Mouse (Mus musculus) limb, embryonic 15.5 days (tissue): ENCODE measurements around the gene Hdhd3. TPM values are rescaled to one million over a fixed set of nuclear protein-coding genes. Genes with fewer than 3 reads are reported as not detected.

Experiments used
- ATAC-seq: fragments of 200-750 bp; cut with Nextera tagmentation; 2 replicates; pipeline ENCODE4 v1.8.0; 2017; ENCODE audit warnings: low read depth, moderate TSS enrichment; ENCODE audit not compliant: insufficient number of reproducible peaks, low FRiP score, low TSS enrichment
- H3K27ac ChIP-seq: fragments of 300-500 bp; sonication (generic); 2 replicates; pipeline ENCODE4 v1.5.1; 2015; ENCODE audit warnings: moderate library complexity, mild to moderate bottlenecking, inconsistent platforms
- H3K27me3 ChIP-seq: fragments of 300-500 bp; sonication (generic); 2 replicates; pipeline ENCODE4 v1.6.1; 2015; ENCODE audit warnings: inconsistent platforms
- H3K36me3 ChIP-seq: fragments of 300-500 bp; sonication (generic); 2 replicates; pipeline ENCODE4 v1.6.1; 2015; ENCODE audit warnings: inconsistent platforms
- H3K4me1 ChIP-seq: fragments of 300-500 bp; sonication (generic); 2 replicates; pipeline ENCODE4 v1.6.1; 2015; ENCODE audit warnings: inconsistent platforms
- H3K4me2 ChIP-seq: fragments of 300-500 bp; sonication (generic); 2 replicates; pipeline ENCODE4 v1.6.1; 2015; ENCODE audit warnings: mild to moderate bottlenecking, inconsistent platforms
- H3K4me3 ChIP-seq: fragments of 300-500 bp; sonication (generic); 2 replicates; pipeline ENCODE4 v1.5.1; 2015; ENCODE audit warnings: mild to moderate bottlenecking, inconsistent platforms
- H3K9ac ChIP-seq: fragments of 300-500 bp; sonication (generic); 2 replicates; pipeline ENCODE4 v1.6.1; 2015; ENCODE audit warnings: inconsistent platforms
- H3K9me3 ChIP-seq: fragments of 300-500 bp; sonication (generic); 2 replicates; pipeline ENCODE4 v1.6.1; 2016; ENCODE audit warnings: inconsistent platforms
- WGBS: fragments of 180-500 bp; shearing (Covaris S2); methylation state at CpG from one replicate; pipeline ENCODE4 v1.1.7; 2015; 5-methylcytosine and 5-hydroxymethylcytosine counted together
- polyA plus RNA-seq: library from polyadenylated mRNA; unstranded; fragments of >200 nt; fragmentation: Nextera tagmentation; extraction: Ambion mirVana; gene quantifications from 2 replicates; pipeline ENCODE4 v1.2.1, GENCODE M21; 2015

Hdhd3 gene
- polyA plus RNA-seq, 1 experiment from 2014 or later: 13.9 TPM

DNA sequence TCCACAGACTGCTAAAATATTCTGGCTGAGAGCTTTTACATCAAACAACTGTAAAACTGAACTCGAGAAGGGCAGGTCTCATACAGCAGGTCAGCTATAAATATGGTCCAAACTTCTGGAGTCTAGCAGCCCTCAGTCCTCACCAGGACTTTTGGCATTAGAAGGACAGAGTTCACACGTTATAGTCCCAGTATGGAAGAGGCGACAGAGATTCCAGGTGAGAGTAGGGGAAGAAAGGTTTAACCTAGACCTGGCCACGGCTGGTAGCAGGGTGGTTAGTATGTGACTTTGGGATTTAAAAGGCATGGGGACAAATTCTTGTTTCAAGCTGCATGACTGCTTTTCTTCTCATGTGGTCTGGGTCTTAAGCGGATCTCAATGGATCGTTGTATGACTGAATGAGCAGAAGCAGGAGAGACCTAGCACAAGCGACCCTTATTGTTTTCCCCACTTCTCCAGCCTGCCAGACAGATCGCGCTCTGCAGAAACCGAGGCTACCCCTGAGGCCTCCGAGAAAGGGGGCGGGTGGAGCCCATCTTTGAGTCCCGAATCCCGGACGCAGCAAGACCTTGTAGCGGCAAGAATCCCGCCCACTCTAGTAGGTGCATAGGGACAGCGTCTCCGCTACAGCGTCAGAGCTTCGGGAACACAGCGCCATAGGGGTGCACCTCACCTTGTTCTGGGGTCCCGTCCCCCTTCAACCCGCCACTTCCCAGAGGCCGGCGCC is 16.0 kb upstream of the Hdhd3 start:
- under 1% methylated on average over 26 of the region's 26 CpGs for WGBS
- peak overlapping the region; percentile 80 for H3K4me3 ChIP-seq
- peaks cover 9% of the 10 kb centered on the region for H3K36me3 ChIP-seq
- H3K27me3 ChIP-seq: no peaks in the 10 kb centered on the region
- ATAC-seq: peak; percentile 76
- no peaks in the 10 kb centered on the region for H3K9me3 ChIP-seq
- peaks cover 49% of the 10 kb centered on the region for H3K4me1 ChIP-seq
- peak overlapping the region; percentile 65 for H3K4me2 ChIP-seq
- H3K9ac ChIP-seq: peak overlapping the region; percentile 79
- H3K27ac ChIP-seq: peak overlapping the region; percentile 91

DNA sequence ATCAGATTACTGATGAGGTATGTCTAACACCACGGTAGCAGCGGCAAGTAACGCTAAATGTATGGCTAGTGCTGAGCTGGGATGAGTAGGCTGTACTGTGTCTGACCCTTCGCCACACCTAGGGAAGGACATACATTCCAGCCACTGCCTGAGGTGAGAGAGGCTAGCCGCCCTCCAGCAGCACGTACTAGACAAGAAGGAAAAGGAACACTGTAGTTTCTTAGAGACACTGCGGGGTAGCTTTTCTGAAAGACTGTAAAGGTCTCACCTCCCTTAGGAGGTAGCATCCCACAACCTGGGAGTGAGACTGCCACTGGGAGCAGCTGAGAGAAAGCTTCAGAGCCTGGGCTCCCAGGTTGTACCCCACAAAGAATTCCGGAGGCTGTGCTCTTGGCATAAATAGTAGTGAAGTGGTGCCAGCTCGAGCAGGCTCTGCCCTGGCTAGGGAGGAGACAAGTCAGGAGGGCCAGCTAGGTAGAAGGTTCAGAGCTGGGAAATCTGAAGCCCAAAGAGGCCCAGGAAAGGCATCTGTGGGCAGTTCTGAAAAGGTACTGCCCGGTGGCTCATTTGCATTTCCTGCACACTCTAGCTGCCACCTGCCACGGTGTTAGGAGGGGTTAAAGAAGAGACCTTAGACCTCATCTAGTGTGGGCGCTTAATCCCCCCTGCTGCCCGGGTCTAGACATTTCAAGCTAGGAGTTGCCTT is 15.3 kb upstream of the Hdhd3 start:
- Histone ChIP-seq H3K4me3 (peak overlapping the region; percentile 80), H3K27me3 (no peaks in the 10 kb centered on the region), H3K36me3 (peaks cover 15% of the 10 kb centered on the region), H3K4me1 (peaks cover 42% of the 10 kb centered on the region), H3K9me3 (no peaks in the 10 kb centered on the region), H3K9ac (peak overlapping the region; percentile 79), H3K4me2 (peak overlapping the region; percentile 65), H3K27ac (peak overlapping the region; percentile 91)
- 42% methylated on average over 13 of the region's 13 CpGs for WGBS
- ATAC-seq: no peak

DNA sequence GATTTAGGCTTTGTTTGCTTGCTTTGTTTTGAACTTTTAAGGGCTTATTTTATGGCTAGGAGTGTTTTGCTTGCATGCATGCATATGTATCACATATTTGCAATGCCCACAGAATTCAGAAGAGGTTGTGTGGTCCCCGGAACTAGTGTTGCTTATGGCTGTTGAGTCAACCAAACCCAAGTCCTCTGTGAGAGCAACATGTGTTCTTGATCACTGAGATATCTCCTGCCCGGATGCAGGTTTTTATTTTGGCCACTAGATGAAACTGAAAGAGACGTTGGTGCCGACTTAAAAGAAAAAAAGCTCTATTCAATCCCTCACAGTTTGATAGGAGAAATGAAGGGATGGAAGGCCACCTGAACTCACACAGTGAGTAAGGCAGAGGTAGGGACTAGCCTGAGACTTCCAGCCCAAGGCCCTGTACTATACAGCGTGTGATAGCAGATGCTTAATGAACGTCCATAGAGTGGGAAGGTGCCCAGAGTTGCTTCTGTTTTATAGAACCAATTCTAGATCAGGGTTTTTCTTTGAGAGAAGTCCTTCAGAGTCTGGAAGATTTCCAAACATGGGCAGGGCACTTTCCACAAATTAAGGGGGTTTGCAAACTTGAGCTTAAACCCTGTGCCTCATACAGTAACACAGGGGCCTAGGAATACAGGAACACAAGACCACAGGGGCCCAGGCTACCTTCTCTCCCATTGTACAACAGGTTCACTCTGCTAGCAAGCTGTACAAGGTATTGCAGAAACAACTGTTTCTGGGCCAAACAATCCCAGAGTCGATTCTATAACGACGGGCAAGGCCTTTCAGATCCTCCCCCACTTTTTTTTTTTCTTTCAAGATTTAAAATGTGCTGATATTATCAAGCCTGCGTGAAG is 14.5 kb upstream of the Hdhd3 start:
- H3K4me1 ChIP-seq: peaks cover 39% of the 10 kb centered on the region
- H3K4me3 ChIP-seq: peak overlapping the region; percentile 80
- H3K27ac ChIP-seq: peak overlapping the region; percentile 91
- peaks cover 17% of the 10 kb centered on the region for H3K36me3 ChIP-seq
- no peak overlapping the region for H3K9ac ChIP-seq
- no peak for ATAC-seq
- WGBS: 50% methylated on average over 10 of the region's 10 CpGs
- H3K4me2 ChIP-seq: peak overlapping the region; percentile 65
- no peaks in the 10 kb centered on the region for H3K9me3 ChIP-seq
- no peaks in the 10 kb centered on the region for H3K27me3 ChIP-seq

DNA sequence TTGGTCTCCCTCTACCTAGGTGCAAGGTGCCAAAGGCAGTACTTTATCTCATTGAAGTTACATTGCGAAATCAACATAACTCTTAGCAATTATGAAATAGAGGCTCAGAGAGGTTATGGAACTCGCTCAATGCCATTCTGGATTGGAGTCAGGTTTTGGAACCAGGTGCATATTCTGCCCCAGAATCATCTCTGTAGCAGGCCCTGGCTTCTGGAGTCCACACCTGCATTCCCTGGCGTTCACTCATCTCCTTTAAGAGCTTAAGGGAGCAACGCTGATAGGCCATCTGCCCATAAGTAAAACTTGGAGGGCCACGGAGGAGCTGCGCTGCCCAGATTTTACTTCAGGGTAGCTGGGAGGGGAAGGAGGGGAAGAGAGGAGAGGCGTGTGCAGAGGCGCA is 13.8 kb upstream of the Hdhd3 start:
- H3K4me1 ChIP-seq: peaks cover 39% of the 10 kb centered on the region
- ATAC-seq: no peak
- 76% methylated on average over 8 of the region's 8 CpGs for WGBS
- peak overlapping the region; percentile 74 for H3K27ac ChIP-seq
- H3K9me3 ChIP-seq: no peaks in the 10 kb centered on the region
- 0 out of 2 replicates have a peak overlapping the region, but pooled peaks have one; percentile 7 for H3K4me2 ChIP-seq
- H3K27me3 ChIP-seq: no peaks in the 10 kb centered on the region
- no peak overlapping the region for H3K4me3 ChIP-seq
- no peak overlapping the region for H3K9ac ChIP-seq
- H3K36me3 ChIP-seq: peaks cover 22% of the 10 kb centered on the region

DNA sequence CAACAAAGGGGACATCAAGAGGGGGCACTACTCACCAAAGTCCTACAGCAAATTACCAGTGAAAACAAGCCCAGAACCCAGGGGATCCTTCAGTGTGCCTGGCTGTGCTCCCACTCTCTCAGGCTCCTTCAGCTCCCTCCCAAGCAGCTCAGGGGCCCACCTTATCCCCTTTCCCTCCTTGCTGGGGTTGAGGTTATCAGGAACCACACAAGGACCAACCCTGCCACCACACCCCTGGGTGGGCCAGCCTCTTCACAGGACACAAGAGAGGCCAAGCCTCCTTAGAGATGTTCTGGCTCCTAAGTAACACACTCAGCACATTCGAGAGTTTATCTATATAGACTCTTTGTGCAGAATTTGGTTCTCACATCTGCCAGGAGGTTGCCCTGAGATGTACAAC is 13.3 kb upstream of the Hdhd3 start:
- Histone ChIP-seq H3K9ac (no peak overlapping the region), H3K27ac (peak overlapping the region; percentile 74), H3K36me3 (peaks cover 26% of the 10 kb centered on the region), H3K4me2 (no peak overlapping the region), H3K4me1 (peaks cover 39% of the 10 kb centered on the region), H3K9me3 (no peaks in the 10 kb centered on the region), H3K4me3 (no peak overlapping the region), H3K27me3 (no peaks in the 10 kb centered on the region)
- ATAC-seq: no peak
- 86% methylated on average over 1 of the region's 1 CpGs for WGBS

DNA sequence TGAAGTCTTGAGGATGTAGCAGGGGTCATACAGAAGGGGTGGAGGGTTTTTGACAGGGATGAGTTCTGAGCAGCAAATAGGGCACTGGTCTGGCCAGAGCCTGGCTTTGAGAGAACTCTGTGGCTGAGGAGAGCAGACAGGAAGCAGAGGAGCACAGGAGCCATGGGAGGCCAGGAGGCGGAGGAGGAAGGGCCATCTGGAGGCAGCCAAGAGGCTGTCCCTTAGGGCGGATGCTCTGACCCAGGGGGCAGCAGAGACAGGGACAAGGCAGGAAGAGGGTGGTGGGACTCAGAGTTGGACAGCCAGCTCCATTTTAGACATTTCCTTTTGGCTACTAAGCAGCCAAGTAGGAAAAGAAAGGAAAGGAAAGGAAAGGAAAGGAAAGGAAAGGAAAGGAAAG is 12.8 kb upstream of the Hdhd3 start:
- no peaks in the 10 kb centered on the region for H3K9me3 ChIP-seq
- H3K4me3 ChIP-seq: no peak overlapping the region
- no peak overlapping the region for H3K9ac ChIP-seq
- H3K4me2 ChIP-seq: no peak overlapping the region
- WGBS: 26% methylated on average over 2 of the region's 2 CpGs
- ATAC-seq: no peak
- H3K27me3 ChIP-seq: no peaks in the 10 kb centered on the region
- peaks cover 39% of the 10 kb centered on the region for H3K4me1 ChIP-seq
- no peak overlapping the region; the same call in 1 of the 2 replicates for H3K27ac ChIP-seq
- H3K36me3 ChIP-seq: peaks cover 31% of the 10 kb centered on the region

DNA sequence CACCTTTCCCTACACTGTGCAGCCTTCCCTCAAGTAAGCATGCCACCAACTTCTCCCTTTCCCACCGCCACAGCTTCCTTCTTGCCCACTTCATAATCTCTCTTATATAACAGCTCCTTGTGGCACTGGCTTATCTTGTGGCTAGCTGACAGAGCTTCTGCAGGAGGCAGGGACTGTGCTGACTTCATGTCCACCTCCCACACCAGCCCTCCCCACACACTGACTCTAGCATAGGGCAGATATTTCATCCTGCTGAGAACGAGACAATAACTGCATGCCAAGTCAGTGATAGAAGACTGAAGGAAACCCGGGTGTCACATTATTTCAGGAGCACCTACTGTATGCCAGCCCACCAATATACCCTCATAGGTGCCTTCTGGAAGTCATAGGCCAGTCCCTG is 12.2 kb upstream of the Hdhd3 start:
- H3K4me1 ChIP-seq: peaks cover 39% of the 10 kb centered on the region
- H3K9ac ChIP-seq: no peak overlapping the region
- H3K36me3 ChIP-seq: peaks cover 37% of the 10 kb centered on the region
- no peak for ATAC-seq
- H3K27ac ChIP-seq: no peak overlapping the region; the same call in 1 of the 2 replicates
- WGBS: 74% methylated on average over 3 of the region's 3 CpGs
- H3K4me2 ChIP-seq: no peak overlapping the region
- H3K27me3 ChIP-seq: no peaks in the 10 kb centered on the region
- H3K4me3 ChIP-seq: no peak overlapping the region
- H3K9me3 ChIP-seq: no peaks in the 10 kb centered on the region

DNA sequence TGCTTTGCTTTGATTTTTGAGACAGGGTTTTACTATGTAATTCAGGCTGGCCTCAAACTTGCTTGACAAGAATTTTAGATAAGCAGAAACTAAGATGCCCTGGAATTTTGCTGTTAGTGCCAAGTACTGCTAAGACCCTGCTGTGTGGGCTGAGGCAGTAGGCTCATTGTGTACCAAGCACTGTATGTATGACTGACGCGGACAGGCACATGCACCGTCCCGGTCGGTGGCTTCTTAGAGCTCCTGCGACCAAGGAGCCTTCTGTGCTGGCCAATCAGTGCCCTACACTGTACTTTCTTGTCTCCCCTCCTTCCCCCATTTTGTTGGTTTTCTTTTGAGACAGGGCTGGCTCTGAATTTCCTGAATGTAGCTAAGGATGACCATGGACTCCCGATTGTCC is 11.7 kb upstream of the Hdhd3 start:
- no peak overlapping the region for H3K27ac ChIP-seq
- H3K4me2 ChIP-seq: no peak overlapping the region
- H3K9me3 ChIP-seq: no peaks in the 10 kb centered on the region
- WGBS: 80% methylated on average over 7 of the region's 7 CpGs
- peaks cover 42% of the 10 kb centered on the region for H3K36me3 ChIP-seq
- no peak for ATAC-seq
- H3K4me1 ChIP-seq: peaks cover 39% of the 10 kb centered on the region
- H3K27me3 ChIP-seq: no peaks in the 10 kb centered on the region
- no peak overlapping the region for H3K9ac ChIP-seq
- H3K4me3 ChIP-seq: no peak overlapping the region

DNA sequence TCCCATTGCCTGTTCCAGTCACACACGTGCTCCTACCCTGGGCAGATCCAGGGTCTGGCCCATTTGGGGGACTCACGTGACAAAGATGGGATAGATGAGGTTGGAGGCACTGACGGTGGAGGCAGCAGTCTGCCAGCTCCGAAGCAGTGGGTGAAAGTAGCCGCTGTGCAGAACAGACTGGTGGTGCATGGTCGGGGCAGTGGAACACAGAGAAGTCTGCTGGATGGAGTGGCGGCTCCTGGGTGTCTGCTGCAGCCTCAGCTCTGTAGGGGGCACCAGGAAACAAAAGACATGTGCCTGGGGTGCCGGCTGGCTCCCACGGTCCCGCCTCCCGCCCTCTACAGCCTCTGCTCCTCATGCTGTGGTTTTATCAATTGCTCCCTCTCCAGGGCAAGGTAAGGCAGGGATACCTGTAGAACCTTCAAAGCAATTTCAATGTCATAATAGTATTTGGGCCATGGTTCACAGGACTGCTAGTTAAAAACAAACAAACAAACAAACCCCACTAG is 10.8 kb upstream of the Hdhd3 start:
- no peaks in the 10 kb centered on the region for H3K27me3 ChIP-seq
- no peak for ATAC-seq
- peaks cover 52% of the 10 kb centered on the region for H3K36me3 ChIP-seq
- H3K4me3 ChIP-seq: no peak overlapping the region
- WGBS: 47% methylated on average over 11 of the region's 11 CpGs
- no peaks in the 10 kb centered on the region for H3K9me3 ChIP-seq
- no peak overlapping the region for H3K4me2 ChIP-seq
- H3K4me1 ChIP-seq: peaks cover 37% of the 10 kb centered on the region
- no peak overlapping the region for H3K27ac ChIP-seq
- H3K9ac ChIP-seq: no peak overlapping the region

DNA sequence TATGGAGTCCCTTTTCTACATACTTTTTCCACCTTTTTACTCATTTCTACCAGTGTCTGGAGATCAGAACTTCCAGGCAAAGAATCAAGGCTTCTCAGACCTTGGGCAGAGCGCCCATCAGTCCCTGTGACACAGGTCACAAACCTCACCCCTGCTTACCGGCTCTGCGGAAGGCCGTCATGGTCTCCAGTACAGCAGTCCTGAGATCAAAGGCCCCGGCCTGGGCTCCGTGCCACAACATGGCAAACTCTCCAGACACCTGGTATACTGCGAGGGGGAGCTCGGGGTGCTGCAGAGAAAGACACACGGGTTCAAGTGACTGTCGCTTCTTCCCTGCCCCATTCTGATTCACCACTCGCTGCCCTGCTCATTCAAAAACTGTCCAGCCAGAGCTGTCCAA is 6.7 kb upstream of the Hdhd3 start:
- 87% methylated on average over 11 of the region's 11 CpGs for WGBS
- H3K4me1 ChIP-seq: peaks cover under 1% of the 10 kb centered on the region; the same call in 1 of the 2 replicates
- peaks cover 68% of the 10 kb centered on the region for H3K36me3 ChIP-seq
- no peak overlapping the region for H3K4me3 ChIP-seq
- H3K9me3 ChIP-seq: no peaks in the 10 kb centered on the region
- no peaks in the 10 kb centered on the region for H3K27me3 ChIP-seq
- no peak overlapping the region for H3K4me2 ChIP-seq
- ATAC-seq: no peak
- no peak overlapping the region for H3K9ac ChIP-seq
- no peak overlapping the region for H3K27ac ChIP-seq

DNA sequence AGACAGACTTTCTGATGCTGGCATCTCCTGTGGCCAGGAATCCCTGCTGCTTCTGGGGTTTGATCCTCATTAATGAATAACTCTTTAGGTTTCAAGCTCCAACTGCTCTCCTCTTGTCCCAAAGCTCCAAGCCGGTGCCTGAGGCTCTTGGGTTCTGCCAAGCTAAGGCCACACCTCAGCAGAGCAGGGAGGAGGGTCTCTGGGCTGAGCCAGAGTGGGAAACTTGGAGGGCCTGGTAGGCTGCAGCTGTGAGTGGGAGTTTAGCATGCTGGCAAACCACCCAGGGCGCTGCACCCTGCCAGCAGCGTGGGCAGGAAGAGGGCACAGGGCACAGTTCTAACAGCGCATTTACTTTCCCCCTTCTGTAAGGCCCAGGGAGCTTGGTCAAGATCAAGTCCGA is 5.6 kb upstream of the Hdhd3 start:
- WGBS: 97% methylated on average over 5 of the region's 5 CpGs
- no peaks in the 10 kb centered on the region; the same call in 1 of the 2 replicates for H3K4me1 ChIP-seq
- no peak for ATAC-seq

More for the DNA sequence above, 5.6 kb upstream of the Hdhd3 start:
- no peak overlapping the region for H3K4me3 ChIP-seq
- H3K27ac ChIP-seq: no peak overlapping the region
- H3K4me2 ChIP-seq: no peak overlapping the region
- H3K9ac ChIP-seq: no peak overlapping the region
- no peaks in the 10 kb centered on the region for H3K9me3 ChIP-seq
- no peaks in the 10 kb centered on the region for H3K27me3 ChIP-seq
- peaks cover 64% of the 10 kb centered on the region for H3K36me3 ChIP-seq
